Mouse (Mus musculus) gastrocnemius, postnatal 25 days (tissue): ENCODE measurements around the gene Atp5f1. TPM values are rescaled to one million over a fixed set of nuclear protein-coding genes. Genes with fewer than 3 reads are reported as not detected.
A peak's percentile ranks its signal among the peaks of the same experiment; 100 is the strongest.
"Not testable (repeated sequence)": the region's sequence is repeated elsewhere in the genome, so short reads cannot be mapped to it uniquely, and the experiment has no call there.

Source experiments
- DNase-seq: peaks from one replicate; pipeline ENCODE4 v3.0.0; 2022
- long read RNA-seq, 2 experiments: library from polyadenylated mRNA; stranded (forward); transcript quantifications; one replicate each; pipeline ENCODE4 v2.0.0; 2021
- total RNA-seq, 2 experiments: library from RNA; stranded (reverse); gene quantifications; 1 replicate in 1 of 2; 2 replicates in 1 of 2; pipeline ENCODE4 v1.2.3; 2021

Gene Atp5f1
- 100 to 1,000 TPM; 671 to 699 TPM for total RNA-seq
- long read RNA-seq, experiment 1, partial matches to known transcripts, result 2,048 of 2,134 reads
- long read RNA-seq, experiment 1, other reads (novel, unspliced or antisense), result 86 of 2,134 reads
- long read RNA-seq, experiment 2, partial matches to known transcripts, result 1,762 of 1,824 reads
- long read RNA-seq, experiment 2, other reads (novel, unspliced or antisense), result 61 of 1,824 reads

GRCm38 (mm10) chr3:105959999-105960398 lies at the start of gene Atp5f1:
TSS of gene Atp5f1 (minus strand) at chr3:105960099.
- no peak for DNase-seq

GRCm38 (mm10) chr3:106003360-106003759 lies 43.5 kb upstream of the Atp5f1 start:
- DNase-seq, result not testable (repeated sequence)

- no peak for DNase-seq
These were observed 41.8 kb upstream of the Atp5f1 start for GRCm38 (mm10) chr3:106001416-106002370.

GRCm38 (mm10) chr3:106000707-106001375 lies 40.9 kb upstream of the Atp5f1 start:
- DNase-seq, result no peak

GRCm38 (mm10) chr3:105994730-105995129 lies 34.8 kb upstream of the Atp5f1 start:
- DNase-seq, result no peak

- DNase-seq, result no peak
These were observed 31.9 kb upstream of the Atp5f1 start for GRCm38 (mm10) chr3:105991653-105992283.

- DNase-seq, result not testable (repeated sequence)
These were observed 29.7 kb upstream of the Atp5f1 start for GRCm38 (mm10) chr3:105989611-105990010.

- no peak for DNase-seq
These were observed 14.3 kb upstream of the Atp5f1 start for GRCm38 (mm10) chr3:105974174-105974573.

- DNase-seq, result no peak
These were observed 13.5 kb upstream of the Atp5f1 start, which contains the start of gene Ovgp1 for GRCm38 (mm10) chr3:105973411-105973810. TSS of gene Ovgp1 (plus strand) at chr3:105973711.

GRCm38 (mm10) chr3:105971831-105972446 lies 12.0 kb upstream of the Atp5f1 start:
- DNase-seq, result no peak

- DNase-seq, result no peak
These were observed 801 bp upstream of the Atp5f1 start for GRCm38 (mm10) chr3:105960700-105961099.

- no peak for DNase-seq
These were observed 314 bp downstream of the Atp5f1 start for GRCm38 (mm10) chr3:105959585-105959984.

- DNase-seq, result peak; percentile 94
These were observed 822 bp downstream of the Atp5f1 start, which contains the start of gene Wdr77 for GRCm38 (mm10) chr3:105958974-105959580. TSS of gene Wdr77 (plus strand) at chr3:105959369.

GRCm38 (mm10) chr3:105958204-105958603 lies 1.7 kb downstream of the Atp5f1 start:
- no peak for DNase-seq

- DNase-seq, result no peak
These were observed 2.7 kb downstream of the Atp5f1 start for GRCm38 (mm10) chr3:105957235-105957634.

GRCm38 (mm10) chr3:105951348-105951747 lies 8.6 kb downstream of the Atp5f1 start:
- no peak for DNase-seq

GRCm38 (mm10) chr3:105936111-105936510 lies 23.8 kb downstream of the Atp5f1 start:
- DNase-seq, result no peak

GRCm38 (mm10) chr3:105935033-105935432 lies 24.9 kb downstream of the Atp5f1 start:
- DNase-seq, result no peak

GRCm38 (mm10) chr3:105933926-105934325 lies 26.0 kb downstream of the Atp5f1 start:
- DNase-seq, result no peak

- no peak for DNase-seq
These were observed 27.4 kb downstream of the Atp5f1 start, which contains the start of gene I830077J02Rik for GRCm38 (mm10) chr3:105932240-105933071. TSS of gene I830077J02Rik (minus strand) at chr3:105932664.
